Mouse (Mus musculus): ENCODE measurements around the gene Gm20388. TPM values are rescaled to one million over a fixed set of nuclear protein-coding genes. Genes with fewer than 3 reads are reported as not detected.

Gm20388 gene
- polyA plus RNA-seq, 1 experiment from 2014 or later, result not detected

DNA sequence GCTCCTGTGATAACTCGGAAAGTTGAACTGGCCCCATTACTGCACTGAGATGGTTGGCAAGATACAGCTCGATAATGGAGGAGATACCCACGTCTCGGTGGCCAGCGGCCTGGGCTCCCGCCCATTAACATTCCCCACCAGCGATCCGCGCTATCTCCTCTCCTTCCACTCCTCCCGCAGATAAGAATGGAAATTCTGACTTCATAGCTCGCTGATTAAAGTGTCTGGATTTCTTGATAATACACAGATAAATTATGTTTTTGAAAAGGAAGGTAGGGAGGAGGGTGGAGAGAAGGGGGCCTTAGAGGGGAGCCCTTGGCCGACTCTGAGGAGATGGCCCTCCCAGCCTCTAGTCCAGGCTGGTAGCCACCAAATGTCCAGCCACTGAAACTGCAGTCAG lies 2380.4 kb downstream of the Gm20388 start:
- Histone ChIP-seq H3K4me3 (ENCODE audit: low read length) (no peak overlapping the region), H3K27me3 (ENCODE audit: control insufficient read depth, insufficient read depth, low read length) (no peaks in the 10 kb centered on the region), H3K4me1 (ENCODE audit: control insufficient read depth, insufficient read depth, low read length) (peaks cover 32% of the 10 kb centered on the region), H3K9me3 (ENCODE audit: control insufficient read depth, low read length) (no peaks in the 10 kb centered on the region), H3K4me2 (replicated peaks; ENCODE audit: low read depth, low read length) (no peak overlapping the region), H3K9ac (ENCODE audit: low read depth, low read length) (no peak overlapping the region), H3K27ac (ENCODE audit: low read depth, low read length) (no peak overlapping the region), H3K36me3 (ENCODE audit: control insufficient read depth, insufficient read depth, low read length) (no peaks in the 10 kb centered on the region)
- WGBS, result 62% methylated on average over 12 of the region's 12 CpGs
- ATAC-seq (ENCODE audit: low FRiP score, low TSS enrichment), result no peak

DNA sequence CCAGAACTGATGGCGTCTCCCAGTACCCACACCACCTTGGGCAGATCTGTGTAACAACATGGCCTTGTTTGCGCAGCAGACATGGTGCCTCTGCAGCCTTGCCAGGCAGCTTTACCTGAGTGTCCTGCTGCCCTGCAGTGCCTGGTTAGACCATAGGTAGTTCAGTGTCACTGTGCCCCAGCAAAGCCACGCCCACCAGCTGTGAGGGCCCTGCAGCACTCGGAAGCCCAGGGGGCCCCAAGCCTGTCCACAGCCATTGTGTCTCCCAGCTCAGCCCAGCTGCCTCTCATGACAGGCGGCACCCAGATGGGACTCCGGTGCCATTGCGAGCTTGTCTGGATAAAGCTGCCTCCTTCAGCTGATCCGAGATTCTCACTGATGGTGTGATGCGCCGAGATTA lies 2380.9 kb downstream of the Gm20388 start:
- Histone ChIP-seq H3K4me1 (ENCODE audit: control insufficient read depth, insufficient read depth, low read length) (peaks cover 37% of the 10 kb centered on the region), H3K4me3 (ENCODE audit: low read length) (no peak overlapping the region), H3K9me3 (ENCODE audit: control insufficient read depth, low read length) (no peaks in the 10 kb centered on the region), H3K27ac (ENCODE audit: low read depth, low read length) (no peak overlapping the region), H3K4me2 (replicated peaks; ENCODE audit: low read depth, low read length) (no peak overlapping the region), H3K9ac (ENCODE audit: low read depth, low read length) (no peak overlapping the region), H3K27me3 (ENCODE audit: control insufficient read depth, insufficient read depth, low read length) (no peaks in the 10 kb centered on the region), H3K36me3 (ENCODE audit: control insufficient read depth, insufficient read depth, low read length) (no peaks in the 10 kb centered on the region)
- 54% methylated on average over 10 of the region's 10 CpGs for WGBS
- ATAC-seq (ENCODE audit: low FRiP score, low TSS enrichment), result no peak

DNA sequence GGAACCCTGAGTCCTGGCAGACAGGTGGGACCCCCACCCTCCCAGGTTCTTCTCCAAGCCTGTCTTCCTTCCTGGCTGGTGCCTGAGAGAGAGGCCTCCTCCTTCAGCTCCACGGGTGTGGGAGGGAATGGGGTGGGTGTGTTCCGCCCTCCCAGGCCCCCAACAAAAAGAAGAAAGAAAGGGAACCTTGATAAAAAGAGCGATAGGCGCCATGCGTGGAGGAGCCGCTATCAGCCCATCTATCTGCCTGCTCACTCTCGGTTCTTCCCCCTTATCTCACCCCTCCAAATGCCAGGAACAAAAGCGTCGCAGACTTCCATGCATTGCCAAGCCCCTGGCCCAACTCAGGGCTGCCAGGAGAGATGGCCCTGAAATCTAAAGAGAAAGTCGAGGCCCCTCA lies 2382.8 kb downstream of the Gm20388 start:
- Histone ChIP-seq H3K4me2 (replicated peaks; ENCODE audit: low read depth, low read length) (no peak overlapping the region), H3K4me3 (ENCODE audit: low read length) (no peak overlapping the region), H3K9ac (ENCODE audit: low read depth, low read length) (no peak overlapping the region), H3K36me3 (ENCODE audit: control insufficient read depth, insufficient read depth, low read length) (no peaks in the 10 kb centered on the region), H3K27ac (ENCODE audit: low read depth, low read length) (peak overlapping the region; percentile 38; the same call in 1 of the 2 replicates), H3K27me3 (ENCODE audit: control insufficient read depth, insufficient read depth, low read length) (no peaks in the 10 kb centered on the region), H3K9me3 (ENCODE audit: control insufficient read depth, low read length) (no peaks in the 10 kb centered on the region), H3K4me1 (ENCODE audit: control insufficient read depth, insufficient read depth, low read length) (peaks cover 47% of the 10 kb centered on the region)
- ATAC-seq (ENCODE audit: low FRiP score, low TSS enrichment), result no peak
- whole genome bisulfite sequencing, result 64% methylated on average over 10 of the region's 10 CpGs

DNA sequence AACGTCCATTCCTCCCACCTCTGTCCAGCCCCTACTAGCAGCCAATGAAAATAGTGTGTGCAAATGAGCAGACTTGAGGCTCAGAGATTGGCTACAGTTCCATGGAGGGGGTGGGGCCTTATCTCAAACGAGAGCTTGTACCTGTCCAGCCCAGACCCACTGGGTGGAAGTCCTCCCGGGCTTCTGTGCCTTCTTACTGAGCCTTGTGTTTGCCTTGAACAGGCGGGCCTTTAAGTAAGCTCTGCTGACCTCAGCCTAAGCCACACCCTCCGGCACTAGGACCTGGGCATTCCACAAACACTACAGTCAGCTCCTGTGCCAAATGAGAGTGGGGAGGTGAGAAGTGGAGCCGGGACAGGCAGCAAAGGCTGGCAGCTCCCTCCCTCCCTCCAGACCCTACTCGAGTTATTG lies 2383.6 kb downstream of the Gm20388 start:
- WGBS, result 0% methylated on average over 7 of the region's 7 CpGs
- no peak overlapping the region; the same call in 1 of the 2 replicates for H3K9ac ChIP-seq (ENCODE audit: low read depth, low read length)
- no peaks in the 10 kb centered on the region for H3K36me3 ChIP-seq (ENCODE audit: control insufficient read depth, insufficient read depth, low read length)
- H3K27ac ChIP-seq (ENCODE audit: low read depth, low read length), result peak overlapping the region; percentile 3; the same call in 1 of the 2 replicates
- no peak overlapping the region for H3K4me3 ChIP-seq (ENCODE audit: low read length)
- peaks cover 47% of the 10 kb centered on the region for H3K4me1 ChIP-seq (ENCODE audit: control insufficient read depth, insufficient read depth, low read length)
- ATAC-seq (ENCODE audit: low FRiP score, low TSS enrichment), result peak; percentile 90
- H3K4me2 ChIP-seq (replicated peaks; ENCODE audit: low read depth, low read length), result 0 out of 2 replicates have a peak overlapping the region, but pooled peaks have one; percentile 1
- no peaks in the 10 kb centered on the region for H3K27me3 ChIP-seq (ENCODE audit: control insufficient read depth, insufficient read depth, low read length)
- no peaks in the 10 kb centered on the region for H3K9me3 ChIP-seq (ENCODE audit: control insufficient read depth, low read length)

DNA sequence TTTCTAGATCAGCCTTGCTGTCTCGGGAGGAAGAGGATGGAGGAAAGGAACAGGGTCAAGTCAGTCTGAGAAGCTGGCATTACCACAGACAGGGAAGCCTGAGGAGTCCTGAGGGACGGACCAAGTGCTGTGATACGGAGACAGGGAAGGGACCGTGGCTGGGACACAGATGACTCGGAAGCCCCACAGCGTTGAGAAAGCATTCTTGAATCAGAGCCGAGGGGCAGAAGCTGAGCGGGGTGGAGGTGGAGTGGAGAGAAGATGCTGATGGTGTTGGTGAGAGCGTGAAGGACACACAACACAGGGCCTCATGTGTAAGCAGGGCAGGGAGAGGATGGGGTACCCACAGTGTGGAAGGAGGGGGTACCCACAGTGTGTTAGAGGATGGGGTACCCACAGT lies 2384.7 kb downstream of the Gm20388 start:
- Histone ChIP-seq H3K9me3 (ENCODE audit: control insufficient read depth, low read length) (no peaks in the 10 kb centered on the region), H3K27ac (ENCODE audit: low read depth, low read length) (no peak overlapping the region), H3K36me3 (ENCODE audit: control insufficient read depth, insufficient read depth, low read length) (no peaks in the 10 kb centered on the region), H3K4me2 (replicated peaks; ENCODE audit: low read depth, low read length) (no peak overlapping the region), H3K27me3 (ENCODE audit: control insufficient read depth, insufficient read depth, low read length) (no peaks in the 10 kb centered on the region), H3K4me1 (ENCODE audit: control insufficient read depth, insufficient read depth, low read length) (peaks cover 44% of the 10 kb centered on the region), H3K4me3 (ENCODE audit: low read length) (no peak overlapping the region), H3K9ac (ENCODE audit: low read depth, low read length) (no peak overlapping the region)
- 74% methylated on average over 9 of the region's 9 CpGs for WGBS
- no peak for ATAC-seq (ENCODE audit: low FRiP score, low TSS enrichment)

DNA sequence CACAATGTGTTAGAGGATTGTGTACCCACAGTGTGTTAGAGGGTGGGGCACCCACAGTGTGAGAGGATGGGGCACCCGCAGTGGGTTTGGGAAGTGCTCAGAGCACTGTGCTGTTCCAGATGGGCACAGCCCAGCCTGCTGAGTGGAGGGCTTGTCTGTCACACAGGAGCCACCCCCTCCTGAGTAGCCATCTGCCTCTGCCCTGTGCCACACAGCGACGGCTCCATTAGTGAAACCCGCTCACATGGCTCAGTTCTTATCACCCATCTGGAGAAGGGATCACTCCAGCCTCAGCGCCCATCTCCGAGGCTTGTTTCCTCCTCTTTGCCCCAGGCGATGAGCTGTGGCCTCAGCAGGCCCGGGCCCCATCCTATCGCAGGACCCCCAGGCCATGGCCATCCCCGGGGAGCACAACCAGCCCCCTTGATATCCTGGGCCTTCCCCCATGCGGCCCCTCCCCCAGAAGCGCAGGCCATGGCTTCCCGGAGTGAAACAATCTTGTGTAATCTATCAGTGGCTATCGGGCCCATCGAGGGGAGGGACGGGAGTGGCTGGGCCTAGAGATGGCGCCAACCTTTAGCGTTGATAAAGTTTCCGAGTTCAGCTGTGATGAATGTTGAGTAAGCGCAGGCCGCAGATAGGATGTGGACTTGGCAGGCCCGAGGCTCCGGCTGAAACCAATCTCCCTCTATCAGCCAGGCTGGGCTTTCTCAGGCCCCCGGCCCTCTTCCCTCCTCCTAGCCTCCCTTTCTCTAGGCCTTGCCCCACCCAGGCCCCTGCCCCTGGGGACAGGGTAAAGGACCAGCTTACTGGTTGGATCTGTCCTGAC lies 2385.7 kb downstream of the Gm20388 start:
- Histone ChIP-seq H3K4me2 (replicated peaks; ENCODE audit: low read depth, low read length) (no peak overlapping the region), H3K27ac (ENCODE audit: low read depth, low read length) (no peak overlapping the region), H3K36me3 (ENCODE audit: control insufficient read depth, insufficient read depth, low read length) (no peaks in the 10 kb centered on the region), H3K4me1 (ENCODE audit: control insufficient read depth, insufficient read depth, low read length) (peaks cover 36% of the 10 kb centered on the region), H3K27me3 (ENCODE audit: control insufficient read depth, insufficient read depth, low read length) (no peaks in the 10 kb centered on the region), H3K4me3 (ENCODE audit: low read length) (no peak overlapping the region), H3K9ac (ENCODE audit: low read depth, low read length) (peak overlapping the region; percentile 4; the same call in 1 of the 2 replicates), H3K9me3 (ENCODE audit: control insufficient read depth, low read length) (no peaks in the 10 kb centered on the region)
- 35% methylated on average over 24 of the region's 24 CpGs for WGBS
- 0 out of 2 replicates have a peak, but pooled peaks have one; percentile 12 for ATAC-seq (ENCODE audit: low FRiP score, low TSS enrichment)

DNA sequence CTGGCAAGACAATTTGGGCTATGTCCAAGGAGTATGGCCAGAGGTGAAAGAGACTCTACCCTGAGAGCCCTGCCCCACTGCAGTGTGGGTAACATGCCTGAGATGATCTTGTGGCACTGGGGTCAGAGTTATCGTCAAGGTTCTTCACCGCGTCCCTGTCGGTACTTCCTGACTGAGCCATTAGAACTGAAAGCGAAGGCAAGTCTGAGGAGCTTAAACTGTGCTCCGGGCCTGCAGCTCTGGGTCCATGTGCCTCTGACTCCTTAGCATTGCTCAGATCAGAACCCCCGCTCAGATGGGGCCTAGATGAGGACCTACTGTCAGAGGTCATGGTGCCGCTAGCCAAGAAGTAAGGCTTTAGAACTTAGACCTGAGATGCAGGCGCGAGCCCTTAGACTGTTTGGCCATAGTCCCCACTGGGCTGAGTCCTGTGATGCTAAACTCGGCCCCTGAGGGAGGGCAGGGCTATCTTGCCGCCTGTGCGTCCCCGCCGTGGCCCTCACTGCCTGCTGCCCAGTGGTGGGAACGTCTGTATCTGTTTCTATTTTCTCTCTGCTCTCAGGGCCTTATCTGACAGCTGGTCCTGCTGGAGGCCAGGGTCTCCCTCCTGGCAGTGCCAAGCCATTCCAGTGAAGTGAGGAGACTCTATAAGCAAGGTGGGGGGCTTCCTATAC lies 2389.1 kb downstream of the Gm20388 start:
- no peaks in the 10 kb centered on the region for H3K27me3 ChIP-seq (ENCODE audit: control insufficient read depth, insufficient read depth, low read length)
- 65% methylated on average over 16 of the region's 16 CpGs for WGBS
- no peaks in the 10 kb centered on the region for H3K36me3 ChIP-seq (ENCODE audit: control insufficient read depth, insufficient read depth, low read length)
- no peak overlapping the region for H3K27ac ChIP-seq (ENCODE audit: low read depth, low read length)
- H3K9ac ChIP-seq (ENCODE audit: low read depth, low read length), result no peak overlapping the region
- H3K9me3 ChIP-seq (ENCODE audit: control insufficient read depth, low read length), result no peaks in the 10 kb centered on the region
- no peak overlapping the region for H3K4me3 ChIP-seq (ENCODE audit: low read length)
- no peak for ATAC-seq (ENCODE audit: low FRiP score, low TSS enrichment)
- H3K4me2 ChIP-seq (replicated peaks; ENCODE audit: low read depth, low read length), result no peak overlapping the region
- H3K4me1 ChIP-seq (ENCODE audit: control insufficient read depth, insufficient read depth, low read length), result peaks cover 28% of the 10 kb centered on the region

DNA sequence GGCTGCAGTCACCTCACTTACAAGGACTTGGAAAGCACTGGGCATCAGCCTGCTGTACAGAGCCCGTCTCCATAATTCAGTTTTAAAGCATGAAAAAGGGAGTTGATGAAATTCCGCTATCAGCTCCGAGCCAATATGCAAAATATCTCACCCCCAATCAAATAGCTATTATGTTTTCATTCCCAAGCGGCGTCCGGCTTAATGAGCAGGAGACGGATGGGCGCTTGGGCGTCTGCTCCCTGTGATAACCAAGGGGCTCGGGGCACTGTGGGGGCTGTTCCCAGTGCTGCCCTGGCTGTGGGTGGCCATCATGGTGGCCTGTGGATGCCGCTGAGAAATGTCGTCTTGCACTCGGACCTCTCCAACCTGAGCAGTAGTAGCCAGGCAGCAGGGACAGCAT lies 2390.4 kb downstream of the Gm20388 start:
- H3K9ac ChIP-seq (ENCODE audit: low read depth, low read length), result no peak overlapping the region
- H3K4me1 ChIP-seq (ENCODE audit: control insufficient read depth, insufficient read depth, low read length), result peaks cover 22% of the 10 kb centered on the region
- no peak overlapping the region for H3K4me2 ChIP-seq (replicated peaks; ENCODE audit: low read depth, low read length)
- no peaks in the 10 kb centered on the region for H3K9me3 ChIP-seq (ENCODE audit: control insufficient read depth, low read length)
- H3K36me3 ChIP-seq (ENCODE audit: control insufficient read depth, insufficient read depth, low read length), result peaks cover 3% of the 10 kb centered on the region; the same call in 1 of the 2 replicates
- no peak for ATAC-seq (ENCODE audit: low FRiP score, low TSS enrichment)
- H3K4me3 ChIP-seq (ENCODE audit: low read length), result no peak overlapping the region
- no peak overlapping the region for H3K27ac ChIP-seq (ENCODE audit: low read depth, low read length)
- WGBS, result 76% methylated on average over 13 of the region's 13 CpGs
- H3K27me3 ChIP-seq (ENCODE audit: control insufficient read depth, insufficient read depth, low read length), result no peaks in the 10 kb centered on the region

DNA sequence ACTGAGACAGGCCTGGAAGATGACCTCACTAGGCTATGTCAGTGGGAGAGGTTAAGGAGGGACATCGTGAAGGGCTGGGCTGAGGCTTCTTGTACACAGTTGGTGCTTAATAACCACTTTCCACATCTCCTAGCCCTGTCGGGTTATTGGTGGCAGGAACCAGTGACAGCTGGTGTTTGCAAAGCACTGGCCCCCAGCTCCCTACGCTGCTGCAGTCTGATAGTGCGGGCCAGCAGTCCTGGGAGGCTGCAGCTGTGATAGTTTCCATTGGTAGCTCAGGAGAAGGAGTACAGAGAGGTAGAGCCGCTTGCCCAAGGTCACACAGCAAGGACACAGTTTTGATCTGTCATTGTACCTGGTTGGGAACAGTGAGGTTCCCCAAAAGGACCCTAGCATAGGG lies 2391.2 kb downstream of the Gm20388 start:
- Histone ChIP-seq H3K4me3 (ENCODE audit: low read length) (no peak overlapping the region), H3K36me3 (ENCODE audit: control insufficient read depth, insufficient read depth, low read length) (peaks cover 9% of the 10 kb centered on the region; the same call in 1 of the 2 replicates), H3K27me3 (ENCODE audit: control insufficient read depth, insufficient read depth, low read length) (no peaks in the 10 kb centered on the region), H3K27ac (ENCODE audit: low read depth, low read length) (no peak overlapping the region), H3K4me2 (replicated peaks; ENCODE audit: low read depth, low read length) (no peak overlapping the region), H3K9me3 (ENCODE audit: control insufficient read depth, low read length) (no peaks in the 10 kb centered on the region), H3K9ac (ENCODE audit: low read depth, low read length) (no peak overlapping the region), H3K4me1 (ENCODE audit: control insufficient read depth, insufficient read depth, low read length) (peaks cover 19% of the 10 kb centered on the region)
- WGBS, result 82% methylated on average over 5 of the region's 5 CpGs
- ATAC-seq (ENCODE audit: low FRiP score, low TSS enrichment), result no peak
